Mouse (Mus musculus): ENCODE results near the gene Ppef2. TPM values are rescaled to one million over a fixed set of nuclear protein-coding genes. Genes with fewer than 3 reads are reported as not detected.
"Not testable (repeated sequence)": the region's sequence is repeated elsewhere in the genome, so short reads cannot be mapped to it uniquely, and the experiment has no call there.

Ppef2 gene
- polyA plus RNA-seq, 1 experiment, result 2.6 TPM

DNA sequence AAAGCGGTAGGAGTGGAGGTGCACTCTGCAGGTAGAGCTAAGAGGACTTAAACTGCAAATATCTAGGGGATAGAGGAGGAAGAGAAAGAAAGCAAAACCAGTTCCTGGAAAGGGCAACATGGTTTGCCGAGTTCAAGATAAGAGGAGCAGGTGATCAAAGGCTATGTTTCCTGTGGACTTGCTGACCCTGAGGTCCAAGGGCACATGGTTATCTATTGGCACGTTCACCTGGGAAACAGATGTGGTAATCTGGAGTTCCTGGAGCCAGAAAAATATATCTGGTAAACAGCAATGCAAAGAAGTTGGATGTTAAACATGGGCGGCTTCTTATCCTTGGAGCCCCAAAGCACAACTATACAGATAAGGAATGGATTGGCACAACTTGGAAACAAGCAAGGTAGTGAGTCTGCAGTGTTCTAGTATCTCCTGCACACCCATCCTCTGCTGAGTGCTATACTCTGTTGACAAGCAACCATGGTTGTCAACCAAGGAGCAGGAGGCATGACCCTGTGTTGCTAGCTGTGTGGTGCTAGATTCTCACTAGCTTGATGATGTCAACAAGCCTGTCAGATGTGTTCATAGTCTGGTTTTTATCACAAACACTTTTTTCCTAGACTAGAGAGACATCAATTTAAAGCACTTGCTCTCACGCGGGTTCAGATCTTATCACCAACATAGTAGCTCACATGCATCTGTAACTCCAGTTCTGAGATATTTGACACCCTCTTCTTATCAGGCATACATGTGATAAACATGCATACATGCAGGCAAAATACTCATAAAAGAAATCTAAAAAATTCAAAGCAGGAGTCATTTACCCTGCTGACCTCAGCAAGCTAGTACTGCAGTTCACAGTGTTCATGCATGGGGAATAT, 51.7 kb downstream of the Ppef2 start:
- TF ChIP-seq POLR2A (IDR thresholded peaks at IDR 0.05; ENCODE audit: borderline replicate concordance, extremely low read depth, low read depth, low read length) (no peak), CTCF (IDR thresholded peaks at IDR 0.05; ENCODE audit: insufficient read depth, low read length) (no peak)
- no peak for DNase-seq
- Histone ChIP-seq H3K4me3 (replicated peaks; ENCODE audit: extremely low read depth, low read depth, low read length) (no peak overlapping the region), H3K4me1 (ENCODE audit: control insufficient read depth, insufficient read depth, low read length) (peaks cover 16% of the 10 kb centered on the region)
- 70% methylated on average over 6 of the region's 6 CpGs for WGBS

GRCm38 (mm10) chr5:92198266-92198665, 57.8 kb downstream of the Ppef2 start:
- no peak for TF ChIP-seq POLR2A (IDR thresholded peaks at IDR 0.05; ENCODE audit: borderline replicate concordance, extremely low read depth, low read depth, low read length)
- TF ChIP-seq CTCF (IDR thresholded peaks at IDR 0.05; ENCODE audit: insufficient read depth, low read length), result no peak
- WGBS, result 57% methylated on average over 8 of the region's 8 CpGs
- Histone ChIP-seq H3K4me3 (replicated peaks; ENCODE audit: extremely low read depth, low read depth, low read length) (no peak overlapping the region), H3K4me1 (ENCODE audit: control insufficient read depth, insufficient read depth, low read length) (no peaks in the 10 kb centered on the region)
- DNase-seq, result no peak

DNA sequence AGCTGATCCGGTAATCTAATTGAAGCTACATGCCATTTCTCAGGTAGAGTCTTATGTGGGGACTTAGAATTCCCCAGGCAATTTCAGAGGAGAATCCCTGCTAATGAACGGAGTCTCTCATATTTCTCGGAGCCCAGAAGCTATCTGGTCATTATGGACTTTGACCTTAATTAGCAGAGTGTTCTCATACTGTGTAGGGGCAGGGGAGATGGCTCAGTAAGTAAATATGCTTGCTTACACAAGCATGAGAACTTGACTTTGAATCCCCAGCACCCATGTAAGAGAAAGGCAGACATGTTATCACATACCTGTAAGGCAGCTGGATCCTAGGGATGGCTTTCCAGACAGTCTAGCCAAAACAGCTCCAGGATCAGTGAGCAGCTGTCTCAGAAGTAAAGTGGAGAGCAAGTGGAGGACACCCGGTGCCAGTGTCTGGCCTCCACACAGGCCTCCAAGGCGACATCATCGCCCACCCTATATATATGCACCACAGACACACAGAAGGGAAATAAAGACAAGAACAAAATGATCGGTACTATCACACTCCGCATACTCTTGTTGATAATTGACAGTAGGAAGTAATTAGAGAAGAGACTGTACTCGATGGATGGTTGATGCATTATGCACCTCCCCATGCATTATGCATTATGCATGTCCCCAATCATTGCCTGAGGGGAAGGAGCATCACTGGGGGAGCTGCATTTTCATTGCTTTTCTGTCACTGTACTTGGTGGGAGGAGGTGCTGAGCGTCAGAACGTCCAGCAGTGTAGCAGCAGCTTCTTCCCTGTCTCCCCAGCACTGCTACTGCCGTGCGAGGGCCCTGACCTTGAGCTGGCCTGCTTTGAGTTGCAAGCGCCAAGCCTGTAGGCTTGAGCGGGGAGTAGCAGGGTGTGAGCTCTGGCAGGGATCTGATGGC, 58.9 kb downstream of the Ppef2 start:
- TF ChIP-seq POLR2A (IDR thresholded peaks at IDR 0.05; ENCODE audit: borderline replicate concordance, extremely low read depth, low read depth, low read length) (no peak), CTCF (IDR thresholded peaks at IDR 0.05; ENCODE audit: insufficient read depth, low read length) (no peak)
- 89% methylated on average over 15 of the region's 15 CpGs for whole genome bisulfite sequencing
- DNase-seq, result no peak
- Histone ChIP-seq H3K4me3 (replicated peaks; ENCODE audit: extremely low read depth, low read depth, low read length) (no peak overlapping the region), H3K4me1 (ENCODE audit: control insufficient read depth, insufficient read depth, low read length) (no peaks in the 10 kb centered on the region)

DNA sequence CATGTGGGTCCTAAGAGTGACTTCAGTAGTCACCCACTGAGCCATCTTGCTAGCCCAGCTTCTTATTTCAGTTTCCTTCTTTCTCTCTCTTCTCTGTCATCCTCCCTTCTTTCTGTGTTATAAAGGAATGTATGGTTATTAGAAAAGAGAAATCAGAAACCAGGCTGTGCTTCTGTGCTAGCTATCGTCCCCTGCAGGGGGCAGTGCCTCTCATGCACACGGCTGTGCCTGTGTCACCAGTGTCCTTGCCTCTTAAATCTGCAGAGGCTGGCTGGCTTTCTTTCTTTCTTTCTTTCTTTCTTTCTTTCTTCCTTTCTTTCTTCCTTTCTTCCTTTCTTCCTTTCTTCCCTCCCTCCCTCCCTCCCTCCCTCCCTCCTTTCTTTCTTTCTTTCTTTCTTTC, 60.4 kb downstream of the Ppef2 start:
- WGBS, result 44% methylated on average over 2 of the region's 2 CpGs
- peak; percentile 86 for TF ChIP-seq CTCF (IDR thresholded peaks at IDR 0.05; ENCODE audit: insufficient read depth, low read length)
- H3K4me3 ChIP-seq (replicated peaks; ENCODE audit: extremely low read depth, low read depth, low read length); H3K4me1 ChIP-seq (ENCODE audit: control insufficient read depth, insufficient read depth, low read length); DNase-seq: not testable (repeated sequence)

GRCm38 (mm10) chr5:92188881-92189483, 67.1 kb downstream of the Ppef2 start:
- 95% methylated on average over 7 of the region's 7 CpGs for whole genome bisulfite sequencing
- Histone ChIP-seq H3K4me3 (replicated peaks; ENCODE audit: extremely low read depth, low read depth, low read length) (no peak overlapping the region), H3K4me1 (ENCODE audit: control insufficient read depth, insufficient read depth, low read length) (no peaks in the 10 kb centered on the region)
- TF ChIP-seq CTCF (IDR thresholded peaks at IDR 0.05; ENCODE audit: insufficient read depth, low read length) (no peak), POLR2A (IDR thresholded peaks at IDR 0.05; ENCODE audit: borderline replicate concordance, extremely low read depth, low read depth, low read length) (no peak)
- DNase-seq, result no peak

DNA sequence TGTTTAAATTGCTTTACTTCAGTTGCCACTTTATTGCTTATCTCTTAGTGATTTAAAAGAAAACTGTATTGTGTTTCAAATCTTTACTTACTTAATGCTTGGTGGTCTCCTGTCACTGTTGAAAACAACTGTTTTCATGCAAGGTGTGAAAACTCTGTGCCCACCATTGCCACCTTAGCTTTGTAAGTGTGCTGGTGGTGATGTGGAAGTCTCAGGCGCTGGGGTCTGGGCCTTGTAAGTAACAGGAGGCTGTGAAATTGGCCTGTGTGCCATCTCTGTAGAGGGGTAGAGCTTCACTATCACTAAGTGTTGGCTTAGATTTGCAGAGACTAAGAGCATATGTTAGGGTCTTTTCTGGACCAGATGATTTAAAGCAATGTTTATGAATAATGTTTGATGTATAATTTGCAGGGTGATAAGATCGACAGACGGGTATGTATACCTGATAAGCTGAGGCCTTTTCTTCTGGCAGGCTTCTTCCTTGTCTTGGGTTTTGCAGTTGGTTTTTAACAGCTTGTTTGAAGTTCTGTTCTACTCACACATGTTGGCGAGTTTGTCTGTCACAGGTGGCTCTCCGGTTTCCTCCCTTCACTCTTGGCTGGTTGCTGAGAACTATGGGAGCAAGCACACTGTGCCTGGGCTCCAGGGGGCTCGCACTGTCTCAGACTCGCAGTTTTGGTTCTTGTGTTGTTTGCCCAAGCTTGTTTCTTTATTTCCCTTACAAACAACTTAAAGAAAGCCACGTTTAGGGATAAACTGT, 72.8 kb downstream of the Ppef2 start:
- WGBS, result 74% methylated on average over 8 of the region's 8 CpGs
- no peak overlapping the region for H3K4me3 ChIP-seq (replicated peaks; ENCODE audit: extremely low read depth, low read depth, low read length)
- H3K4me1 ChIP-seq (ENCODE audit: control insufficient read depth, insufficient read depth, low read length), result no peaks in the 10 kb centered on the region
- TF ChIP-seq POLR2A (IDR thresholded peaks at IDR 0.05; ENCODE audit: borderline replicate concordance, extremely low read depth, low read depth, low read length), result no peak
- TF ChIP-seq CTCF (IDR thresholded peaks at IDR 0.05; ENCODE audit: insufficient read depth, low read length), result no peak
- no peak for DNase-seq

Other genes starting within 250 kb of the Ppef2 start
- gene Cdkl2, start 212.4 kb downstream of the Ppef2 start, polyA plus RNA-seq (2012; rRNA removed), result 3.4 and 3.8 TPM in 2 replicates
- gene G3bp2, start 172.6 kb downstream of the Ppef2 start, polyA plus RNA-seq (2012; rRNA removed), result 11.1 and 17.2 TPM in 2 replicates
- 19.1 and 19.6 TPM in 2 replicates for gene Uso1, start 118.3 kb downstream of the Ppef2 start, polyA plus RNA-seq (2012; rRNA removed)
- not detected in 2 replicates for gene U90926, start 40.9 kb downstream of the Ppef2 start, polyA plus RNA-seq (2012; rRNA removed)
- 81.2 and 91.1 TPM in 2 replicates for gene Naaa, start 21.9 kb upstream of the Ppef2 start, polyA plus RNA-seq (2012; rRNA removed)
- gene Sdad1, start 54.2 kb upstream of the Ppef2 start, polyA plus RNA-seq (2012; rRNA removed), result 5.5 and 7.1 TPM in 2 replicates
- 1.8 and 3.0 TPM in 2 replicates for gene Cxcl9, start 71.8 kb upstream of the Ppef2 start, polyA plus RNA-seq (2012; rRNA removed)
- gene Art3, start 75.5 kb upstream of the Ppef2 start, polyA plus RNA-seq (2012; rRNA removed), result 16.5 and 26.2 TPM in 2 replicates
- gene Cxcl10, start 92.6 kb upstream of the Ppef2 start, polyA plus RNA-seq (2012; rRNA removed), result 2.2 and 3.0 TPM in 2 replicates
- 10.5 and 13.2 TPM in 2 replicates for gene Nup54, start 178.9 kb upstream of the Ppef2 start, polyA plus RNA-seq (2012; rRNA removed)